Mouse (Mus musculus) MEL (cell line): ENCODE results near the gene Acr. TPM values are rescaled to one million over a fixed set of nuclear protein-coding genes. Genes with fewer than 3 reads are reported as not detected.

Experiments
- DNase-seq: peaks from one replicate; pipeline ENCODE4 v3.0.0; 2011; ENCODE audit warnings: low read depth, low spot score
- H3K27ac ChIP-seq: 2 replicates; pipeline ENCODE4 v1.5.1; 2012; ENCODE audit warnings: low read depth, mild to moderate bottlenecking, control low read depth, low read length, moderate library complexity; ENCODE audit not compliant: control insufficient read depth
- H3K27me3 ChIP-seq, 2 experiments: fragments of 150-350 bp in 1 of 2; sonication (generic) in 1 of 2; 2 replicates each; pipeline ENCODE4 v1.6.1; 2012; ENCODE audit warnings: low read length in 2 of 2, mild to moderate bottlenecking in 2 of 2, improper control_type of control experiment in 1 of 2, moderate library complexity in 1 of 2; ENCODE audit not compliant: insufficient read depth in 2 of 2, control insufficient read depth in 1 of 2
- H3K36me3 ChIP-seq, 2 experiments: 2 replicates each; pipeline ENCODE4 v1.6.1; 2012 to 2014; ENCODE audit warnings: low read length in 2 of 2, improper control_type of control experiment in 1 of 2, inconsistent platforms in 1 of 2, mild to moderate bottlenecking in 1 of 2; ENCODE audit not compliant: insufficient read depth in 2 of 2, control insufficient read depth in 1 of 2
- H3K4me1 ChIP-seq, 2 experiments: fragments of 150-350 bp in 1 of 2; sonication (generic) in 1 of 2; 2 replicates each; pipeline ENCODE4 v1.6.1; 2012; ENCODE audit warnings: low read length in 2 of 2, improper control_type of control experiment in 1 of 2, mild to moderate bottlenecking in 1 of 2; ENCODE audit not compliant: insufficient read depth in 2 of 2, control insufficient read depth in 1 of 2
- H3K4me3 ChIP-seq, 2 experiments: fragments of 150-350 bp in 1 of 2; sonication (generic) in 1 of 2; 2 replicates each; pipeline ENCODE4 v1.5.1; 2012; ENCODE audit warnings: low read depth in 2 of 2, low read length in 2 of 2, mild to moderate bottlenecking in 2 of 2, moderate library complexity in 2 of 2, control low read depth in 1 of 2, improper control_type of control experiment in 1 of 2; ENCODE audit not compliant: control insufficient read depth in 1 of 2, insufficient read depth in 1 of 2
- H3K79me2 ChIP-seq: 2 replicates; pipeline ENCODE4 v1.6.1; 2012; ENCODE audit warnings: mild to moderate bottlenecking, low read length, moderate library complexity; ENCODE audit not compliant: control insufficient read depth, poor library complexity, insufficient read depth
- H3K9ac ChIP-seq: 2 replicates; pipeline ENCODE4 v1.6.1; 2012; ENCODE audit warnings: low read depth, mild to moderate bottlenecking, control low read depth, low read length, moderate library complexity; ENCODE audit not compliant: control insufficient read depth, poor library complexity, severe bottlenecking
- H3K9me3 ChIP-seq: fragments of 150-350 bp; sonication (generic); replicated peaks from 2 replicates; pipeline ENCODE4 v1.6.1; 2012; ENCODE audit warnings: mild to moderate bottlenecking, low read length, improper control_type of control experiment, moderate library complexity; ENCODE audit not compliant: insufficient read depth
- CHD1 ChIP-seq: IDR thresholded peaks from 2 replicates; pipeline ENCODE4 v1.6.1; 2012; ENCODE audit warnings: low read depth, mild to moderate bottlenecking, inconsistent platforms, low read length, improper control_type of control experiment
- CTCF ChIP-seq, 3 experiments: IDR thresholded peaks in 2 of 3; conservative IDR thresholded peaks in 1 of 3; 2 replicates each; pipeline ENCODE4 v1.5.1; 2011 to 2012; ENCODE audit warnings: low read length in 3 of 3, low read depth in 2 of 3, mild to moderate bottlenecking in 2 of 3, improper control_type of control experiment in 1 of 3, inconsistent platforms in 1 of 3, mixed read lengths in 1 of 3, moderate library complexity in 1 of 3; ENCODE audit not compliant: control insufficient read depth in 1 of 3, insufficient read depth in 1 of 3, poor library complexity in 1 of 3, severe bottlenecking in 1 of 3
- E2F4 ChIP-seq: IDR thresholded peaks from 2 replicates; pipeline ENCODE4 v1.6.1; 2011; ENCODE audit warnings: low read depth, low read length, improper control_type of control experiment, borderline replicate concordance
- EP300 ChIP-seq, 2 experiments: IDR thresholded peaks; 2 replicates each; pipeline ENCODE4 v1.6.1; 2011; ENCODE audit warnings: improper control_type of control experiment in 2 of 2, low read length in 2 of 2, low read depth in 1 of 2, mild to moderate bottlenecking in 1 of 2
- ETS1 ChIP-seq: IDR thresholded peaks from 2 replicates; pipeline ENCODE4 v1.6.1; 2012; ENCODE audit warnings: low read depth, mild to moderate bottlenecking, inconsistent platforms, low read length, improper control_type of control experiment, moderate library complexity
- GABPA ChIP-seq: IDR thresholded peaks from 2 replicates; pipeline ENCODE4 v1.6.1; 2012; ENCODE audit warnings: low read depth, mild to moderate bottlenecking, inconsistent platforms, low read length, improper control_type of control experiment, moderate library complexity
- GATA1 ChIP-seq: IDR thresholded peaks from 2 replicates; pipeline ENCODE4 v1.6.1; 2011; ENCODE audit warnings: low read depth, low read length, improper control_type of control experiment
- HCFC1 ChIP-seq: IDR thresholded peaks from 2 replicates; pipeline ENCODE4 v1.6.1; 2012; ENCODE audit warnings: low read depth, mild to moderate bottlenecking, inconsistent platforms, low read length, improper control_type of control experiment, moderate library complexity
- KAT2A ChIP-seq: conservative IDR thresholded peaks from 2 replicates; pipeline ENCODE4 v1.6.1; 2012; ENCODE audit warnings: low read depth, low read length, improper control_type of control experiment, inconsistent platforms
- MEF2A ChIP-seq: IDR thresholded peaks from 2 replicates; pipeline ENCODE4 v1.6.1; 2014; ENCODE audit warnings: low read depth, mild to moderate bottlenecking, inconsistent platforms, low read length, improper control_type of control experiment; ENCODE audit not compliant: poor library complexity, insufficient replicate concordance, severe bottlenecking; ENCODE audit errors: extremely low read depth
- MXI1 ChIP-seq: IDR thresholded peaks from 2 replicates; pipeline ENCODE4 v1.6.1; 2011; ENCODE audit warnings: mild to moderate bottlenecking, low read depth, low read length, improper control_type of control experiment
- MYB ChIP-seq: IDR thresholded peaks from 2 replicates; pipeline ENCODE4 v1.6.1; 2011; ENCODE audit warnings: mild to moderate bottlenecking, low read depth, low read length, improper control_type of control experiment
- MYC ChIP-seq: IDR thresholded peaks from 2 replicates; pipeline ENCODE4 v1.6.1; 2011; ENCODE audit warnings: low read depth, mild to moderate bottlenecking, low read length, improper control_type of control experiment, moderate library complexity
- NELFE ChIP-seq: IDR thresholded peaks from 2 replicates; pipeline ENCODE4 v1.6.1; 2011; ENCODE audit warnings: low read depth, low read length, improper control_type of control experiment
- POLR2AphosphoS2 ChIP-seq: IDR thresholded peaks from 2 replicates; pipeline ENCODE4 v1.6.1; 2011; ENCODE audit warnings: low read length, improper control_type of control experiment
- POLR2AphosphoS5 ChIP-seq: IDR thresholded peaks from 2 replicates; pipeline ENCODE4 v1.6.1; 2012; ENCODE audit warnings: low read depth, borderline replicate concordance, mild to moderate bottlenecking, inconsistent platforms, low read length, moderate library complexity, mixed read lengths
- RAD21 ChIP-seq: IDR thresholded peaks from 2 replicates; pipeline ENCODE4 v1.6.1; 2011; ENCODE audit warnings: mild to moderate bottlenecking, low read depth, low read length, improper control_type of control experiment
- RCOR1 ChIP-seq: IDR thresholded peaks from 2 replicates; pipeline ENCODE4 v1.6.1; 2012; ENCODE audit warnings: low read depth, mild to moderate bottlenecking, inconsistent platforms, low read length, improper control_type of control experiment
- SIN3A ChIP-seq: IDR thresholded peaks from 2 replicates; pipeline ENCODE4 v1.6.1; 2012; ENCODE audit warnings: low read length, improper control_type of control experiment, inconsistent platforms
- SMC3 ChIP-seq: IDR thresholded peaks from 2 replicates; pipeline ENCODE4 v1.6.1; 2011; ENCODE audit warnings: low read depth, low read length, improper control_type of control experiment
- TAL1 ChIP-seq: IDR thresholded peaks from 2 replicates; pipeline ENCODE4 v1.6.1; 2012; ENCODE audit warnings: mild to moderate bottlenecking, inconsistent platforms, low read length, moderate library complexity, mixed read lengths
- TBP ChIP-seq: IDR thresholded peaks from 2 replicates; pipeline ENCODE4 v1.8.0; 2011; ENCODE audit warnings: low read depth, low read length, improper control_type of control experiment
- TCF12 ChIP-seq: IDR thresholded peaks from 2 replicates; pipeline ENCODE4 v1.6.1; 2014; ENCODE audit warnings: low read depth, mild to moderate bottlenecking, inconsistent platforms, low read length, improper control_type of control experiment, moderate library complexity
- UBTF ChIP-seq: IDR thresholded peaks from 2 replicates; pipeline ENCODE4 v1.6.1; 2012; ENCODE audit warnings: low read depth, mild to moderate bottlenecking, inconsistent platforms, low read length, improper control_type of control experiment, moderate library complexity, borderline replicate concordance; ENCODE audit not compliant: insufficient read depth
- USF1 ChIP-seq: IDR thresholded peaks from 2 replicates; pipeline ENCODE4 v1.6.1; 2014; ENCODE audit warnings: low read depth, mild to moderate bottlenecking, inconsistent platforms, low read length, improper control_type of control experiment, moderate library complexity
- ZC3H11A ChIP-seq: IDR thresholded peaks from 2 replicates; pipeline ENCODE4 v1.6.1; 2012; ENCODE audit warnings: low read depth, mild to moderate bottlenecking, inconsistent platforms, low read length, improper control_type of control experiment
- ZKSCAN1 ChIP-seq: IDR thresholded peaks from 2 replicates; pipeline ENCODE4 v1.6.1; 2012; ENCODE audit warnings: low read depth, mild to moderate bottlenecking, inconsistent platforms, low read length, improper control_type of control experiment, moderate library complexity
- ZNF384 ChIP-seq: IDR thresholded peaks from 2 replicates; pipeline ENCODE4 v1.6.1; 2012; ENCODE audit warnings: low read depth, mild to moderate bottlenecking, inconsistent platforms, low read length, improper control_type of control experiment
- polyA plus RNA-seq, 2 experiments: library from polyadenylated mRNA; stranded (reverse) in 1 of 2; unstranded in 1 of 2; fragments of >175 nt in 1 of 2; fragments of >200 nt in 1 of 2; gene quantifications; 2 replicates each; pipeline versions ENCODE4 v1.2.1 to v1.2.4; 2012; ENCODE audit warnings: low replicate concordance in 2 of 2, low read depth in 1 of 2; ENCODE audit not compliant: insufficient read length in 2 of 2, insufficient read depth in 1 of 2, missing spikeins in 1 of 2
- total RNA-seq: library from RNA; depleted of rRNA; stranded (reverse); fragments of 300-350 nt; gene quantifications from 2 replicates; pipeline ENCODE4 v1.2.3, GENCODE M21; 2012

Gene Acr
- total and polyA plus RNA-seq, 3 experiments: 0.15 TPM; not detected in 2

DNA sequence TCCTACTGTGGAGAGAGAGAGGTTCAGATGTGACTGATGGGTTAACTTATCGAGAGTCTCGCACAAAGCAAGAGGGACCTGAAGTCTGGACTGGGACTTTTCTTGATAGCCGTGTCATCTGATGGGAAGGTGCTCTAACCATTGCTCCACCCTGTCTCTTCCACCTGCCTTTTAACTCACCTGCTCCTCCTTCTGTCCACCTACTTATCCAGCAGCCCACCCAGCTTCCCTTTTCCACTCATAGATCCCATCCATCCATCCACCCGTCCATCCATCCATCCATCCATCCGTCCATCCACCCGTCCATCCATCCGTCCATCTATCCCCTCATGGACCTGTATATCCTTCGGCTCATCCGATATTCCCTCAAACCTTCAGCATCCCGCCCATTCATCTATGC is 39.2 kb upstream of the Acr start:
- no peak overlapping the region for H3K9ac ChIP-seq
- H3K36me3 ChIP-seq: no peaks in the 10 kb centered on the region; a peak in 1 of 4 replicates
- H3K27ac ChIP-seq: no peak overlapping the region
- TF ChIP-seq ETS1: no peak
- TF ChIP-seq ZKSCAN1: no peak
- TF ChIP-seq UBTF: no peak
- TF ChIP-seq CHD1: no peak
- no peak for TF ChIP-seq SIN3A
- TF ChIP-seq TCF12: no peak
- TF ChIP-seq GATA1: no peak
- no peak for TF ChIP-seq MYB
- TF ChIP-seq USF1: no peak
- no peak for TF ChIP-seq MEF2A
- no peak for TF ChIP-seq GABPA
- TF ChIP-seq TBP: no peak
- no peak for TF ChIP-seq MXI1
- TF ChIP-seq TAL1: no peak
- TF ChIP-seq, all 39 proteins: peak for 0
- H3K4me3 ChIP-seq: no peak overlapping the region
- H3K4me1 ChIP-seq: no peaks in the 10 kb centered on the region
- no peak for DNase-seq
- H3K79me2 ChIP-seq: no peaks in the 10 kb centered on the region
- H3K9me3 ChIP-seq: no peaks in the 10 kb centered on the region
- H3K27me3 ChIP-seq: no peaks in the 10 kb centered on the region

DNA sequence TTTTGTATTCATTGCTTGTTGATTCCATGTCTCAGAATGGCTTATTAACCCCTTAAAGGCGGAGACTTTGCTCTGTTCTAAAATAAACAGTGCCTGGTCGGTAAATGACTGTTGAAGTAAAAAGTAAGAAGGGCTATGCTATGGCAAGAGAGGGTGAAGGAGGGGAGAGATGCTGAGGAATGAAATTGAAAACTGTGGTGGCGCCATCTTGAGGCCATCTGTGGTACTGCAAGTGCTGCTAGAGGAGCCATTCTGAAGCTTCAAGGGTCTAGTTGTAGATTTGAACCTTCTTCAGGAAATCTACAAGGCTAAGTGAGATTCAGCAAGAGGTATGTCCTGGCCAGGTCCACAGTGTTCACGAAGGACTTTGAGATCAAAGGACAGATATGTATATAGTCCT is 37.8 kb upstream of the Acr start:
- Histone ChIP-seq H3K27ac (no peak overlapping the region), H3K79me2 (no peaks in the 10 kb centered on the region), H3K9ac (no peak overlapping the region), H3K36me3 (no peaks in the 10 kb centered on the region; a peak in 1 of 4 replicates), H3K4me3 (no peak overlapping the region), H3K27me3 (no peaks in the 10 kb centered on the region), H3K9me3 (no peaks in the 10 kb centered on the region), H3K4me1 (no peaks in the 10 kb centered on the region)
- TF ChIP-seq SMC3 (peak; percentile 72), POLR2AphosphoS5 (no peak), CHD1 (no peak), NELFE (no peak), EP300 (IDR thresholded peaks at IDR 0.05; ENCODE audit: low read depth in 1 of 2, low read length in 2 of 2) (no peak), KAT2A (no peak), ZNF384 (no peak), MYC (no peak), RCOR1 (no peak), E2F4 (no peak), TCF12 (no peak), HCFC1 (no peak), MXI1 (no peak), ZC3H11A (peak; percentile 59), TAL1 (no peak), CTCF (IDR thresholded peaks at IDR 0.05 in 2 of 3, conservative IDR thresholded peaks at IDR 0.05 in 1 of 3; ENCODE audit: control insufficient read depth in 1 of 3, insufficient read depth in 1 of 3, low read depth in 2 of 3, low read length in 3 of 3, poor library complexity in 1 of 3, severe bottlenecking in 1 of 3) (peak; percentile 83 to 98 (median 89)), MYB (no peak), POLR2AphosphoS2 (no peak), RAD21 (peak; percentile 67), UBTF (no peak)
- DNase-seq: peak; percentile 64
